Mouse (Mus musculus): ENCODE measurements around the gene Rp9. TPM values are rescaled to one million over a fixed set of nuclear protein-coding genes. Genes with fewer than 3 reads are reported as not detected.

Rp9 gene
- polyA plus RNA-seq, 1 experiment from 2014 or later = 58.3 TPM

GRCm38 (mm10) chr9:22372760-22373159 lies 96.8 kb downstream of the Rp9 start:
- 97% methylated on average over 4 of the region's 4 CpGs for WGBS
- Histone ChIP-seq H3K4me1 (ENCODE audit: control insufficient read depth, insufficient read depth, low read length) (no peaks in the 10 kb centered on the region), H3K36me3 (ENCODE audit: control insufficient read depth, insufficient read depth, low read length) (peaks cover 34% of the 10 kb centered on the region), H3K4me3 (ENCODE audit: low read length) (no peak overlapping the region), H3K27me3 (replicated peaks; ENCODE audit: control insufficient read depth, insufficient read depth, low read length) (no peaks in the 10 kb centered on the region), H3K9me3 (ENCODE audit: control insufficient read depth, low read length) (no peaks in the 10 kb centered on the region), H3K4me2 (ENCODE audit: low read depth, low read length) (no peak overlapping the region), H3K9ac (ENCODE audit: low read depth, low read length) (no peak overlapping the region), H3K27ac (ENCODE audit: low read length) (no peak overlapping the region)
- no peak for ATAC-seq

GRCm38 (mm10) chr9:22368030-22368429 lies 101.5 kb downstream of the Rp9 start:
- Histone ChIP-seq H3K4me3 (ENCODE audit: low read length) (no peak overlapping the region), H3K4me2 (ENCODE audit: low read depth, low read length) (no peak overlapping the region), H3K27ac (ENCODE audit: low read length) (no peak overlapping the region), H3K27me3 (replicated peaks; ENCODE audit: control insufficient read depth, insufficient read depth, low read length) (no peaks in the 10 kb centered on the region), H3K4me1 (ENCODE audit: control insufficient read depth, insufficient read depth, low read length) (no peaks in the 10 kb centered on the region), H3K9ac (ENCODE audit: low read depth, low read length) (no peak overlapping the region), H3K36me3 (ENCODE audit: control insufficient read depth, insufficient read depth, low read length) (peaks cover 27% of the 10 kb centered on the region), H3K9me3 (ENCODE audit: control insufficient read depth, low read length) (no peaks in the 10 kb centered on the region)
- WGBS = 79% methylated on average over 6 of the region's 6 CpGs
- ATAC-seq = no peak

GRCm38 (mm10) chr9:22366621-22367020 lies 102.9 kb downstream of the Rp9 start:
- WGBS = 94% methylated on average over 10 of the region's 10 CpGs
- no peak for ATAC-seq
- H3K27ac ChIP-seq (ENCODE audit: low read length) = no peak overlapping the region
- no peak overlapping the region for H3K9ac ChIP-seq (ENCODE audit: low read depth, low read length)
- no peaks in the 10 kb centered on the region for H3K27me3 ChIP-seq (replicated peaks; ENCODE audit: control insufficient read depth, insufficient read depth, low read length)
- H3K9me3 ChIP-seq (ENCODE audit: control insufficient read depth, low read length) = no peaks in the 10 kb centered on the region
- H3K4me2 ChIP-seq (ENCODE audit: low read depth, low read length) = no peak overlapping the region
- H3K4me3 ChIP-seq (ENCODE audit: low read length) = no peak overlapping the region
- H3K36me3 ChIP-seq (ENCODE audit: control insufficient read depth, insufficient read depth, low read length) = peaks cover 22% of the 10 kb centered on the region
- no peaks in the 10 kb centered on the region for H3K4me1 ChIP-seq (ENCODE audit: control insufficient read depth, insufficient read depth, low read length)

- Histone ChIP-seq H3K4me2 (ENCODE audit: low read depth, low read length) (no peak overlapping the region), H3K4me3 (ENCODE audit: low read length) (no peak overlapping the region), H3K27ac (ENCODE audit: low read length) (no peak overlapping the region), H3K9me3 (ENCODE audit: control insufficient read depth, low read length) (no peaks in the 10 kb centered on the region), H3K36me3 (ENCODE audit: control insufficient read depth, insufficient read depth, low read length) (peaks cover 18% of the 10 kb centered on the region), H3K9ac (ENCODE audit: low read depth, low read length) (no peak overlapping the region), H3K27me3 (replicated peaks; ENCODE audit: control insufficient read depth, insufficient read depth, low read length) (no peaks in the 10 kb centered on the region), H3K4me1 (ENCODE audit: control insufficient read depth, insufficient read depth, low read length) (no peaks in the 10 kb centered on the region)
- WGBS = 89% methylated on average over 2 of the region's 2 CpGs
- no peak for ATAC-seq
These were observed 103.3 kb downstream of the Rp9 start for GRCm38 (mm10) chr9:22366221-22366620.

Other genes with a start within 250 kb of the Rp9 start
- gene Zfp809, start 244.0 kb downstream of the Rp9 start, polyA plus RNA-seq (2015; fragmentation: Nextera tagmentation; extraction: Ambion mirVana) = 19.1 and 21.8 TPM in 2 replicates
- gene Zfp599, start 209.8 kb downstream of the Rp9 start, polyA plus RNA-seq (2015; fragmentation: Nextera tagmentation; extraction: Ambion mirVana) = 3.1 and 3.9 TPM in 2 replicates
- 11.8 and 12.7 TPM in 2 replicates for gene Zfp810, start 162.1 kb downstream of the Rp9 start, polyA plus RNA-seq (2015; fragmentation: Nextera tagmentation; extraction: Ambion mirVana)
- gene Anln, start 80.6 kb downstream of the Rp9 start, polyA plus RNA-seq (2015; fragmentation: Nextera tagmentation; extraction: Ambion mirVana) = 35.7 and 36.0 TPM in 2 replicates
- gene 9530077C05Rik, start 58.2 kb downstream of the Rp9 start, polyA plus RNA-seq (2015; fragmentation: Nextera tagmentation; extraction: Ambion mirVana) = 3.0 and 3.4 TPM in 2 replicates
- not detected in 2 replicates for gene Gm17545, start 15.5 kb downstream of the Rp9 start, polyA plus RNA-seq (2015; fragmentation: Nextera tagmentation; extraction: Ambion mirVana)
- gene Bbs9, start 6.0 kb upstream of the Rp9 start, polyA plus RNA-seq (2015; fragmentation: Nextera tagmentation; extraction: Ambion mirVana) = 11.8 and 12.6 TPM in 2 replicates

Measured in intestine, embryonic 16.5 days (tissue).